Mouse (Mus musculus) cerebellum, adult 11-12 months (tissue): ENCODE data around the gene Slco3a1.

ENCODE experiments used
- DNase-seq: peaks from one replicate; pipeline ENCODE4 v3.0.0; 2022

Slco3a1 gene

DNA sequence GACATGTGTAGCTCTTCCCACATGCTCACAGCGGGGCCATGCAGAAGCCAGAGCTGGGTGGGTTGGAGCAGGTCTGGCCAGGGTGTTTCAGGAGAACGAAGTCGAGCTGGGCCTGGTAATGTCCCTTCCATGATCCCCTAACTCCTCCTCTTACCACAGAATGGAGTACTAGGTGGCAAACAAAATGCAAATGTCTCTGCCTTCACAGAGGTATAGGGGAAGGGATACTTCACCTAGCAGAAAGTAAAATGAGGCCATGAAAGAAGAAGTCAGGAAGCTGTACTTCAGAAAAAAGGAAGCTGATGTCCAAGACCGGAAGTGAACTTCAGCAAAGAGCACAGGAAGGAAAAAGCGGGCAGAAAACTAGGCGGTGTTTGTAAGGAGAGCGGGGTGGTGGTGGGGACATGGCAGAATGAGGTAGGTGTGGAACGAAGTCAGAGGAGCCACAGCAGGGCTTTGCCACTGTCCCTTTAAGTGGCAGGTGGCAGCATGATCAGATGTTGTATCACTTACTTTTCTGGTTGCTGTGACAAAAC, 214.1 kb downstream of the Slco3a1 start:
- no peak for DNase-seq

DNA sequence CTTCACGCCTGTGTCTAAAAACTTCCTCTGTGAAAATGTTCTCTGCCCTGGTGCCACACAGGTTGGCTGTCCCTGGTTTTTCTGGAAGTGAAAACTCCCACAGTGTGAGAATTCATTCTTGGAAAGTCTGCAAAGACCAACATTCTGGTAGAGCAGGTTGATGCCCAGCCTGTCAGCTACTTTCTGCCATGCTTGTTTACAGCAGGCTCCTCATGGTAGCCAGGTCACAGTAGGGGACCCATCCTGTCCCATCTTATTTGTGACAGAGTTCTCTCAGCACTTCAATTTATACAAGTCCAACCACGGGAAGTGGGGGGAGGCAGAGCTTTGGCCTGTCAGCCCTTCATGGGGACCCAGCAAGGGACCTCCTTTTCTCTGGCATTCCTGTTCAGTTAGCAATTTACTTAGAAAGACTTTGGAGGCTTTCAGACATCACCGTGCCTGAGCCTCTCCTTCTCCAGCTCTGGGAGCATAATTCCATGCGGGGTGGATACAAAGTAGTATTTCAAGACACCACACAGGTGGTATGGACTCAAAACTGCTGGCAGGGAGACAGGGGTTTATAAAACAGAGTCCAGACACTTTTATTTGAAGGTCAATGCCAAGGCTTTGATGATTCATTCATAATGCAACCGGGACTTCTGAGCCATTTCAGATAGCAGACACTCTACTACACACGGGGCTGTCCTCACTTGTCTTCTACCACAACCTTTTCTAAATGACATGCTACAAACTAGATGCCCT, 216.7 kb downstream of the Slco3a1 start:
- DNase-seq, result peak; percentile 66

DNA sequence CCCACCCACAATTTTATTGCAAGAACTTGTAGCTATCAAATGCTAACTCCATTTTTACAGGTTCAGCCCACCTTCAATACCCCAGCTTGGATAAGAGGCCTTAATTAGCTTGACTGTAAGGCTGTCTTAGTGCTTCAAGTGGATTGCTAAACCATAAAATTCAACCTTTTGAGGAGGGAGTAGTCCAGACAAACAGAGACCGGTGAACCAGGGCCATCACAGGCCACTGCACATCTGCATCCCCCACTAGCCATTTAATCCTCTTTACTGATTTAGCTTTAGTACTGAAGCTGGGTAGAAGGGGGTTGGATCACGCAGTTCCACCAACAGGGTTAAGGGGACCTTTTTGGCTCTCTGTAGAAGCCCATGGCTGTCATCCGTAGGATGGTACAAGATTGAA, 222.3 kb downstream of the Slco3a1 start:
- no peak for DNase-seq

DNA sequence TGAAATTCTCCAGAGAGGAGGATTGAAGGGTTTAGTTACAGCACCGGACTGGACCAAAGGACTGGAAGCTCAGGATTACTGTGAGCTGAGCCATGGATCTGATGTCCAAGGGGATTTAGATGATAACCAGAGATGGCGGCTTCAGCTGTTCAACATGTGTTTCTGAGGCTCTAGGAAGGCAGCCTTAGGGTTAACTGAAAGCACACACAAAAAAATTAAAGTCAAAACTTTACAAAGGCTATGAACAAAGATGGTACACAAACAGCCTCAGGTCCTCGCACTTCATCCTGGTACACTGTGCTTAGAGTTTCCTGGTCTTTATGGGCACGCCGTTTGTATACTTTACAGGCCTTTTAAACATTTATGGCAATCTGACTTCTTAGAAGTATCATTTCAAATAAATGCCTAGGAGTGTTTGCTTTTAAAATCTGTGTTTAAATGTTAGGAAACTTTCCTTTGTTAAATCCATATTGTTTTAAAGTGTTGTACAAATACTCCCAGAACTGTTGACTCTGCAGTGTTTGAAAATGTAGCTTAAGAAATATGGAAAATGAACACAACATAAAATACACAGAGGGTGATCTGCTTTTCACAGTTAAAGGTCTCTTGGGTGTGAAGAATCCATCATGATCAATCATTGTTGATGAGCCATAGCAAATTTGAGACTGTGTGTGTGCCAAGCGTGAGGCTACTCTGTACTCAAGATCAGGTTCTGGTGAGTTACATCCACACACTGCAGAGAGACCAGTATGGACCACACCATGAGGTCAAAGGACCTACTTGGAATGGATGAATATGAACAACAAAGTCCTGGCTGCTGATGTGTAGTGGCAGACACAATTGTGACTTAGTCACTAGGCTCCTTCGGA, 223.5 kb downstream of the Slco3a1 start:
- DNase-seq, result no peak

DNA sequence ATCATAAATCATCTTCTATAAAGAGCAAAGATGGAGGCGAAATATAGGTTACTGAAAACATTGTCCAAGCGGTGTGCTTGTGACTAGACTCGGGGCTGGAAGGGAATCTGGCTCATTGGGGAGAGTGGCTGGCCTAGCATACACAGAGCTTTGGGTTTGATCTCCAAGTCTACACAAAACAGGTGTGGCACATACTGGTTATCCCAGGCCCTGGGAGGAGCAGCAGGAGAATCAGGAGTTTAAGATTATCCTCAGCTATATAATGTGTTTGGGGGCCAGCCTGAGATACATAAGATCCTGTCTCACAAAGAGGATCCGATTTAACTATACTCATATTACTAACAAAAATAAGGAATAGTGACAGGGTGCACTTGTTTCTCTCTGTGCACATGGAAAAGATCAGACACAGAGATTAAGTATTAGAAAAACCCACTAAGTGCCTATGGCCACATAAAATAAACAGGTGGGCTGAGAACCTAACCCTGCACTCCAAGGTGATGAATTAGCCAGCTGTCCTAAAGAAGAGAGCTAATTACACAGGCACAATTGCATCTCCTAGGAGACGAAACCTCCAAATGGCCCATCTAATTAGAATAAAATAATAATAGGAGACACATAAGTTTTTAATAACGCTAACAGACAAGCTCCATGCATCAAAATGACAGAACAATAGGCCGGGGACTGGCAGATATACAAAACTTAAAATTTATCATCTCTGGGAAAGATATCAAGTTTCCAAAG, 224.3 kb downstream of the Slco3a1 start:
- no peak for DNase-seq

DNA sequence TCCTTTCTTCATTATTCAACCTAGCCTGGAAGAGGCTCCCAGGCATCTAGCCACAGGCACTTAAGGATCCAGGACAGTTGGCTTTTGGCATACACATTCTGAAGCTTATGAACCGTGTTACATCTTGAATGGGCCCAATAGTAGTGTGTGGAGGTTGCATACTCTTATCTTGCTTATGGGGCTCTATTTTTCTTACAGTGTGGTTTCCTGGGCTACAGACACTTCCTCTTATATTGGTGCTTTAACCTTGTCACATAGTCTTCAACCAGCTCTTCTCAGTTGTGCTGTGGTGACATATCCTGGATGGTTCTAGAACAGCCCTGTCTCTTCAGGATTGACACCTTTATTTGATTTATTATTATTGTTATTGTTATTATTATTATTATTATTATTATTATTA, 225.6 kb downstream of the Slco3a1 start:
- no peak for DNase-seq

DNA sequence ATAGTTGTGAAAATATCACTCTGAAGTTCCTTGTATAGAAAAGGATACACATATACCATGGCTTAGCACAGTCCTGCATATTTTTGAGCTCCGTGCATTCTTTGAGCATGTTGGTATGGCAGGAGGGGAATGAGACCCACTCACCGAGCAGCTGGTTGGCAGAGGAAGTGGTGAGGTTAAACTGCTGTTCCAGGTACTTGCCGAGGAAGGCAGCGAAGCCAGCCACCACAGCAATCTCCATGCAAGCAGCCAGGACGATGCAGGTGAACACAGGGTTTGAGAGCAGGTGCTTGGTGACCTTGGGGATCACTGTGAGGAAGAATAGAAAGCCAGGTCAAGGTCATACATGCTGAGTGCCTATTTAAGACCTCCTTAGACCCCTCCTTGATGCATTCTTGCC, 226.9 kb downstream of the Slco3a1 start:
- DNase-seq, result no peak

DNA sequence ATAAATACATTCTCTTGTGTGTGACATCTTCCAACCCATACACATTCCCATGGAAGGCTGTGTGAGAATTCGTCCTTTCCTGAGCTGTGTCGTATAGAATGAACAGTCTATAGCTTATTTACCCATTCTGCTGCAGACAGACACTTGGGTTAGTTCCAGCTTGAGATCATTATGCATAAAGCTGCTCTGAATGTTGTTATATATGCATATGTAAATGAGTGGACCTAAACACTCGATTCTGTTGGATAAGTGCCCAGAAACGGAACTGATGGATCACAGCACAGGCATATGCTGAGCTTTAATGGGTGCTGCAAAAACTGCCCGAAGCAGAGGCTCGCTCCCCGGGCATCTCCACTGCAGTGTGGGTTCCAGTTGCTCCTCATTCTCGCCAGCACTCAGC, 229.5 kb downstream of the Slco3a1 start:
- DNase-seq, result no peak

DNA sequence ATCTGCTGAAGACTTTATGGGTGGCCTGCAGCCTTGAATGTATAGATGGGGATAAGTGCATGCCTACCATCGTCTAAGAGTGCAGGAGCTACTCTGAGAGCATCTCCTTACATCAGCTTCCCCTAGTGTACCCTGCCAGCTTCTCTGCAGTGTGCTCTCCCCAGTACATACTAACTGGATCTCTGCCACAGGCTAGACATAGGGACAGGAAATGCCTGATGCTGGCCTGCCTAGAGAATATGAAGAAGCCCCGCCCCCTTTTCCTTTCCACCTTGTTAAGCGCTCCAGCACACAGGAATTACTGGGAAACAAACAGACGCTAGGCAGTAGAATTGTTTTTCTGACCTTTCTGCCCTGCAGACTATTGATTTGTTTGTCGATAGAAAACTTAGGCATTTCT, 230.9 kb downstream of the Slco3a1 start:
- DNase-seq, result no peak

DNA sequence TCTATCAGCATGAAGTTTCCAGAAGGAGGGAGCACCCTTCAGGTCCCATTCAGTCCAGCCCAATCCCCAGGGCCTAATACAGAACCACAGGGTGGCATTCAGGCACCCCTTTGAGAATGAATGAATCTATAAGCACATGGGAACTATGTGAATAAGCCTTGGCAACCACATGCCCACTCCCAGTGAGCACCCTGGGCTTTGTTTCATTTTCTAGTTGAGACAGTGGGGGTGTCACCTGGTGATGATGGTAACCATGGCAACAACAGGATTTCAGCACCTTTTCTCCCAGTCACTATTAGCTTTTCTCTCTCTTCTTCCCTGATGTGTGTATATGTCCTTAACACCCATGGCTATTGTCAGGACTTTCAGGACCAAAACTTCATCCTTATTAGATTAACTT, 231.4 kb downstream of the Slco3a1 start:
- DNase-seq, result no peak

DNA sequence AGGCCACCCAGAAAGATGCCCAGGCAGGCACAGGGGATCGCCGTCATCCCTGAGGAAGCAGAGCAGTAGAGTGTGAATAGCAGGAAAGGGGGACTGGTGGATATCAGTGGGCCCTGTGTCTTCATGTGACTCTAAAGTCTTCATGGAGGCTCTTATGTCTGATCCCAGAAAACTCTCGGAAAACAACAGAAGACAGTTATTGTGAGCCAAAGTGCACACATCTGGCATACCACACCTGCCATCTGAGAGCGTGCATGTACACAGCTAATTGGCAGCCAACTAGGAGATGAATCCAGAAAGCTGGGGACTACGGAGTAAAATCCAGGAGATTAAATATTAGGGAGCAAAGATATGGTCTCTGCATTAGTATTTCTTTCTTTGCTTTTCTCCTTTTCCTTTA, 233.9 kb downstream of the Slco3a1 start:
- DNase-seq, result no peak

DNA sequence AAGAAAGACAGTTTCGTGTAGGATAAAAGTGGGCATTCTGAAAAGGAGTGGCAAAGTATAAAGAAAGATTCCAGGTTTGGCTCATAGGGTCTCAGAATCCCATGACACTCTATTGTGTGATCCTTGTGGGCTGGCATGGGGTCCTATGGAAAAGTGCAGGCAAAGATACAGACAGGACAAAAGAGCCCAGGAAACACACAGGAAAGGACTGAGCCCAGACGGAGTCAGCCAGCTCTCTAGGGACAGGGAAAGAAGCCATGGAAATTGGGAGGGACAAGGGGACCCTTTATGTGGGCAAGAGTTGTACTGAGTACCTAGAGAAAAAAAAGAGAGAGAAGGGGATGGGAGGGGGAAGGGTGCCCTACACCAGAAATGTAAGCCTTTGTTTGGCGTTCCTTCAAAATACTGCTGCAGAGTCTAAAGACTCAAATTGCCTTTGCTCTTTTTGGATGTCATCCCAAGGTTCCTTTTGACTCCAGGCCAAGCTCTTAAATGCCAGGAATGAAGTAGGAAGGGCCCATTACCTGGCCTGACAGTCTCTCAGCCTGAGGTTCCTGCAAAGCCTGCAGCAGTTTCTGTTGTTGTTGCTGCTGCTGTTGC, 238.6 kb downstream of the Slco3a1 start:
- peak; percentile 58 for DNase-seq

DNA sequence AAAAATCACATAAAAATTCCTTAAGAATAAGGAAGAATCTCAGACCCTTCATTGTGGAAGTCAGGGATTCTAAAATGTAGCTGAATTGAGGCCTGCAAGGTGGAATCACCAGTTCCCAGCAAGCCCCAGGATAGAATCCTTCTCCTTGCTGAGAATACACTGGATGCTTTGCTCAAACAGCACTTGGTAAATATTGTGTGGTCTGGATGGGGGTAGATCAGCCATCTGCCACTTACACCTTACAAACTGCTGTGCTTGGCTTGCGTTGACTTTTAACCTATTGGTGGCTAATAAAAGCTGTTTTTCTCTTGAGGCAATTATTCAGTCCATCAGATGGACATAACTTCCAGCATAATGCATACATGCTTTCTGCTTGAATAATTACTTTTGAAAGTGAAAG, 240.3 kb downstream of the Slco3a1 start:
- DNase-seq, result no peak

DNA sequence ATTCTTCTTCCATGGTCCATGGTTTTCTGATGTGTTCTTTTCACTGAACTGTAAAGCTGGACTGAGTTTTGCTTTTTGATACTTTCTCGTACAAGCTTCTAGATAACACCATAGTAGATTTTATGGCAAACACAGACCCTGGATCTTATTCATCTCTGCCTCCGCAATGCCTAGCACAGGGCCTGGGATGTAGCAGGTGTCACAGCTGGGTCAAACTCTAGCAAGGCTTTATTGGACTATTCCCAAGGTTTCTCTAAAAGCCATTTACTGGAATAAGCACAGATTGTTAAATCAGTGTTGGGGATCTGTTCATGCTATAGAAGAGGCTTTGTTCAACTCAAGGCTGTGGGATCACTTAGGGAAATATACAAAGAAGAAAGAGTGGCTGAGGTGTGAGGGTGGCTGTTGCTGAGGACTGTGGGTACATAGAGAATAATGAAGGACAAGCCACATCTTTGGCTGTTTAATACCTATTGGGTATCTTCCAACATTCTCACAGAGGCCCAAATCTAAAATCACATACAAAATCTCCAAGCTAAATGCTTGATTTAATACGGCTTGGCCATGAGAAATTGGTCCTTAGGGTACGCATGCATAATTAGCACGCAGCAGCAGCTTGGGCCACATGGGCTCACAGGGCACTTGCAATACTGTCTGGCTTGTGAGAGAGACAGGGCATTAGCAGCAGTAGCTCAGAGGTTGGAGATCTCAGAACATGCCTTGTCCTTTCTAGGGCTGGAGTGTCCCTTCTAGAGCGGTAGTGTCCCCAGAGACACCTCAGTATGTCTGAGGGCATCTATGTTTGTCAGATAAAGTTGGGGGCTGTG, 241.1 kb downstream of the Slco3a1 start:
- no peak for DNase-seq

DNA sequence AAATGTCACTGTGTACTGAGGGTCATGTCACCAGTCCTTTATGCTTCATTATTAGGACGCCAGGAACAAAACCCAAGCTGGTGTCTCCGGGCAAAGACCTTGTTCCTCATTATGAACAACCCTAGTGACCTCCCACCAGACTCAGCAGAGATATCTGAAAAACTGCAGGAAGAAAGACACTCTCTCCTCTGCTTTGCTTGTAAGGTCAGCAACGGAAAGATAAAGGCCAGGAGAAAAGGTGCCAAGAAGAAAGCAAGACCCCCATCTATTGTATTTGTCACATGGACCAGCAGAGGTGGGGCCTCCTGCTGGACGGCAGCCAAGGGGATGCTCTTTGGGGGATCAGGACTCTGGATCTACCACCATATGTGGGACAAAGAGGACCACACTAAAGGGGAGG, 243.0 kb downstream of the Slco3a1 start:
- DNase-seq, result no peak

DNA sequence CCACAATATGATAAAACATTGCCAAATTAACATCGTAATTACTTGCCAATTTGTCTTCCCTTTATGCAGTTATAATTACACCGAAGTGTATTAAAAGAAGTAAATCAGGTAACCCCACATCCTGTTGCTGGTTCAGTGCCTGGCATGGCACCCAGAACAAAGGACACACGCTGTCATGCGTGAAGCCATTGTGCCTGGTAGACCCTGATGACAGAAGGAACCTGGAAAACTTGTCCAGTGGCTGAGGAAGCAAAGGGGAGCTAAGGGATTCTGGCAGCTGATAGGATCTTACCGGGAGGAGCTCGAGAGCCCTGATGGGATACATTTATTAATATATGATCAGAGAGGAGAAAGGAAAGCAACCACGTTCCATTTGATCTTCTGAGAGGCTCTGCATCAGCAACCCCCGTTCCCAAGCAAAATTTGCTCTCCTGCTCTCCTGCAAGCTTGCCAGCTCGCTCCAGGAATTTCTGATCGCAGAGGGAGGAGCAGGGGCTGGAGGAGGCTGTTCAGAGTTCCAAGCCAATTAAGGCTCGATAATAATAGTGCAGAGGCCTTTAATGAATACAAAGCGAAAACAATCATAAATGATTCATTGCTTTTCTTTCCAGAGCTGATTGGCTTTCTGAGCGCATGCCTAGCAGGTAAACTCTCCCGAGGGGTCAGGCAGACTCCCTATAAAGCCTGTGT, 250.8 kb downstream of the Slco3a1 start:
- DNase-seq, result no peak

DNA sequence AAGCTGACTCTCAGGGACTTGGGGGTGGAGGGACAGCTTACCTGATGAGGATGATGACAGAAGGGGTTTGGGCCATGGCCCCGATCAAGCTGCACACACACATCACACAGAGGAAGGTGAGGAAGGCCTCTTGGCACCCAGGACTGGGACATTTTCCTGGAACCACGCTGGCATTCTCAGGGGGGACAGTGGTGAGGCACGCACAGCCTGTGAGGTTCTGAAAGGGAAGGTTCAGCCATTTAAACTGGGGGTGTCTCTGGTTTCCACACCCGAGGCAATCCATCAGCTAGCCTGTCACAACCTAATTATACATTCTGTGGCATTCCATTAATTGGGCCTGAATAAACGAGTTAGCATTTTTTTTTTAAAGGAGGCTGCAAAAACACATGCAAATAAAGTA, 251.5 kb downstream of the Slco3a1 start:
- no peak for DNase-seq

DNA sequence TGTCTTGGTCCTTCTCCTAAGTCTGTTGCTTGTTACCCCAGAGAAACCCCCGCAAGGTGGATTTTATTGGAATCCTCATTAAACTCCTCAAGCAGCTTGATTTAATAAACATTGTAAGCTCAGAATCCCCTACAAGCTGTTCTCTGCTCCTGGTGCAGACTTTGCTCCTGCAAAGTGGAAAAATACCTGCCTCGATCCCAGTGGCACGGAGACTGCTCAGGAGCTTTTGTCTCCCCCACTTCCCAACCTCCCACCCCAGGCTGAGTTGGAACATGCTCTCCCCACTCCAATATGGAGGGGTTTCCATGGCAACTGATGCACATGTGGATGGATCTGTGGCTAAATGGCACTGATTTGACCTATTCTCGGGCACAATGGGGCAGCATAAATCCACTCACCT, 268.0 kb downstream of the Slco3a1 start:
- DNase-seq, result no peak

DNA sequence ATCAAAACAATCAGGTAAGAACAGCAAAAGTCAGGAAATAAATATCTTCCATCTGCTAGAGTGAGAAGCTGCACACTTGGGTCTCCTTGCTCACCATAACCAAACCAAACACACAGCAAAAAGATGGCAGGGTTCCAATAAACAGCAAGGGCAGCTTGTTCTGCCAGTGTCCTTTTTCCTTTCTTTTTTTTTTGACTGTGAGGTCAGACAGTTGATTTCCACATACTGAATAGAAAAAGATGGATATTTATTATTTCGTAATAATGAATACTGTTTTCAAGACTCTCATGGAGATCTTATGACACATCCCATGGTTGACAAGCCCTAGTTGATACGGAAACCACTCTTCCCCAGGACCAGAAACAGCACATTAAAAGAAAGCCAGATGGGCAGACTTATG, 274.2 kb downstream of the Slco3a1 start:
- DNase-seq, result no peak

DNA sequence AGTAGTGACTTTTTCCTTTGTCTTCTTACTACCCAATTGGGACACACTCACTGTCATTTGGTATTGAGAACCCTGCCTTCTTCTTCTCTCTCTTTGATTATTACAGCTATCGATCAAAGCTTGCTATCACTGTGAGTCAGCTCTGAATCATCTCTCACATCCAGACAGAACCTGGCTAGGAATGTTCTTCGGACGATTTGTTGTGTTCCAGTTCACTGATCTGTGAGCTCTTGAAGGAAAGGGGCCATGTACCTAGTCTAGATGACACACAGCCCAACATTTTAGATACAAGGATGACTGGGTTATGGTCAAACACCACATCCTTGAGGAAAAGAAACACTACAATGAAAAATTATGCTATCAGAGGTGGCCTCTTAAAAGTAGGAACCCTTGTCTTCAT, 275.2 kb downstream of the Slco3a1 start:
- no peak for DNase-seq

DNA sequence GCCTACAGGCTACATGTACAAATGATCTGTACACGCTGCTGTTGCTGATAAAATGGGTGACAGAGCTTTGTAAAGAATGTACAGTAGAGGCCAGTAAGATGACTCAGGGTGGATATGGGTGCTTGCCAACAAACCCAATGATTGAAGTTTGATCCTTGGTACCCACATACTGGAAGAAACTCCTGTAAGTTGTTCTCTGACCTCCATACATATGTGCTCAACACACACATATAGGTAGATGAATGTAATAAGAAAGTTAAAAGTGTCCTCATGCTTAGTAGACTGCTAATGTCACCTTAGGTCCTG, 284.5 kb downstream of the Slco3a1 start:
- DNase-seq, result no peak
